Mouse (Mus musculus) heart, embryonic 13.5 days (tissue): ENCODE data around the gene Serpina3b. TPM values are rescaled to one million over a fixed set of nuclear protein-coding genes. Genes with fewer than 3 reads are reported as not detected.
"Not testable (repeated sequence)": the region's sequence is repeated elsewhere in the genome, so short reads cannot be mapped to it uniquely, and the experiment has no call there.

Source experiments
- ATAC-seq: fragments of 200-750 bp; cut with Nextera tagmentation; 2 replicates; pipeline ENCODE4 v1.8.0; 2017; ENCODE audit warnings: moderate TSS enrichment; ENCODE audit not compliant: insufficient number of reproducible peaks, low FRiP score, low TSS enrichment; ENCODE audit errors: extremely low read depth
- H3K27ac ChIP-seq: fragments of 300-500 bp; sonication (generic); replicated peaks from 2 replicates; pipeline ENCODE4 v1.5.1; 2015; ENCODE audit warnings: moderate library complexity, mild to moderate bottlenecking, inconsistent platforms
- H3K27me3 ChIP-seq: fragments of 300-500 bp; sonication (generic); replicated peaks from 2 replicates; pipeline ENCODE4 v1.6.1; 2015; ENCODE audit warnings: mild to moderate bottlenecking, inconsistent platforms
- H3K36me3 ChIP-seq: fragments of 300-500 bp; sonication (generic); 2 replicates; pipeline ENCODE4 v1.6.1; 2015; ENCODE audit warnings: mild to moderate bottlenecking, inconsistent platforms
- H3K4me1 ChIP-seq: fragments of 300-500 bp; sonication (generic); 2 replicates; pipeline ENCODE4 v1.6.1; 2015; ENCODE audit warnings: inconsistent platforms
- H3K4me2 ChIP-seq: fragments of 300-500 bp; sonication (generic); 2 replicates; pipeline ENCODE4 v1.6.1; 2015; ENCODE audit warnings: inconsistent platforms, mild to moderate bottlenecking, moderate library complexity
- H3K4me3 ChIP-seq: fragments of 300-500 bp; sonication (generic); 2 replicates; pipeline ENCODE4 v1.5.1; 2015; ENCODE audit warnings: moderate library complexity, mild to moderate bottlenecking, inconsistent platforms
- H3K9ac ChIP-seq: fragments of 300-500 bp; sonication (generic); 2 replicates; pipeline ENCODE4 v1.6.1; 2015; ENCODE audit warnings: inconsistent platforms, mild to moderate bottlenecking, moderate library complexity
- H3K9me3 ChIP-seq: fragments of 300-500 bp; sonication (generic); 2 replicates; pipeline ENCODE4 v1.6.1; 2016; ENCODE audit warnings: inconsistent platforms
- WGBS: fragments of 180-500 bp; shearing (Covaris S2); methylation state at CpG from one replicate; pipeline ENCODE4 v1.1.7; 2015; ENCODE audit warnings: mixed read lengths; 5-methylcytosine and 5-hydroxymethylcytosine counted together
- polyA plus RNA-seq: library from polyadenylated mRNA; unstranded; fragments of >200 nt; fragmentation: Nextera tagmentation; extraction: Ambion mirVana; gene quantifications from 2 replicates; pipeline ENCODE4 v1.2.1, GENCODE M21; 2015

Gene Serpina3b
- polyA plus RNA-seq: 0.11 and 0.16 TPM in 2 replicates

DNA sequence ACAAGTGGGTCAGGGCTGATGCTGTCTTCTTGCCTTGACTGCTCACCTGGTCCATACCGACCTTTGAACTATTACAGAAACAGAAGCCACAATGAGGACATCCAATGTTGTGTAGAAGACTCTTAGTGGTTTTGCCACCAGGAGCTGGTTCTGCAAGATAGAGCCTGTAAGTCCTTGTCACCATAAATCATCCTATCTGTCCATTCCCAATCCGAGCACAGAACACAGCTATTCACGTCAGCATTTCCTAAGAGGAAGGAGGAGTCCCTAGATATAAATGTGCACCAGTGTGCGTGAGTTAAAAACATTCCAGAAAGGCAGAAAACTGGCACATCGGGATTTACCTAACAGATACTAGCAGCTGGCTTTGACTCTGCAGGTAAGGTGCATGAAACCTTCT, at the start of gene Serpina3b:
Gene Serpina3b (plus strand): TSS at position 301 of the 400 bp plus-strand sequence.
- Histone ChIP-seq H3K4me1 (peaks cover 33% of the 10 kb centered on the region), H3K9ac (no peak within 1 kb of the TSS), H3K27me3 (no peaks in the 10 kb centered on the region; the same call in none of the 2 replicates), H3K4me2 (no peak within 1 kb of the TSS), H3K36me3 (no peaks in the 10 kb centered on the region), H3K9me3 (no peaks in the 10 kb centered on the region), H3K27ac (no peak within 1 kb of the TSS), H3K4me3 (no peak within 1 kb of the TSS)
- WGBS: 72% methylated on average over 5 of the region's 5 CpGs
- ATAC-seq: no peak

DNA sequence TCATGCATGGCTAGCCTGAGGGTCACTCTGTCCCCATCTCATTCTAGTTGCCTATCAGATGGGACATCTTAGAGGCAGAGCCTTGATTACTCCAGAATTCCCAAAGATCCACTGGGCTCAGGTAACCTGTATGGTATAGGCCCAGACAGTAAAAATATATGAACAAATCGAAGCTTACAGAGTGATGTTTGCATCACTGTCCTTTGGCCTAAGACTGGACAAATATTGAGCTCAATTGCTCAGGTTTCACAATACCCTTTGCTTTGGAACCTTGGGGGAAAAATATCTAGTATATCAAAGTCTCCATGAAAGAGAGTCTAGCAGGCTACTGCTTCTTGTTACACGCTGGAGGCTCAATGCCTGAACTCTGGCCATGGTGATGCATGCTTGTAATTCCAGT, 37.7 kb upstream of the Serpina3b start:
- Histone ChIP-seq H3K4me1 (no peaks in the 10 kb centered on the region), H3K4me3 (no peak overlapping the region), H3K9ac (no peak overlapping the region), H3K27me3 (no peaks in the 10 kb centered on the region; the same call in 1 of the 2 replicates), H3K27ac (no peak overlapping the region), H3K4me2 (no peak overlapping the region), H3K36me3 (no peaks in the 10 kb centered on the region), H3K9me3 (0 out of 2 replicates have a peak, but pooled peaks cover 6% of the 10 kb centered on the region)
- 70% methylated on average over 2 of the region's 2 CpGs for WGBS
- no peak for ATAC-seq

DNA sequence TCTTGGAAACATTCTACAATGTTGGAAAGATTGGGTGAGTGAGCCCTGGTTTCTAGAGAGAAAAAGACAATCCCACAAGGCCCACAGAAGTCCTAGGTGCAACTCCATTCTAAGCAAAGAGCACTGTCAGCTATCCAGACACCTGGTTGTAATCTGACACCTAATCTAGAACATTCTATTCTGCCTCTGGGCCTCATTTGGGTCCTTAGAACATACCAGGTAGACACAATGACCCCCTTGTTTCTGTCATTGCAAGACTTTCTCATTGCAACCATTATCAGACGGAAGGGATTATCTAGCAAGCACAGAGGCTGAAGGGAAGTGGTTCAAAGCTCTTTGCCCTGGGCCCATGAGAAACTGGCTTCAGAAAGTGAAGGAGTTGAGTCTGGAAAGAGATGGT, 36.5 kb upstream of the Serpina3b start:
- no peak overlapping the region for H3K4me3 ChIP-seq
- no peaks in the 10 kb centered on the region for H3K36me3 ChIP-seq
- no peaks in the 10 kb centered on the region for H3K4me1 ChIP-seq
- no peak for ATAC-seq
- H3K27me3 ChIP-seq: no peaks in the 10 kb centered on the region
- 72% methylated on average over 1 of the region's 1 CpGs for WGBS
- H3K4me2 ChIP-seq: no peak overlapping the region
- no peak overlapping the region for H3K9ac ChIP-seq
- H3K27ac ChIP-seq: no peak overlapping the region
- 0 out of 2 replicates have a peak, but pooled peaks cover 6% of the 10 kb centered on the region for H3K9me3 ChIP-seq

DNA sequence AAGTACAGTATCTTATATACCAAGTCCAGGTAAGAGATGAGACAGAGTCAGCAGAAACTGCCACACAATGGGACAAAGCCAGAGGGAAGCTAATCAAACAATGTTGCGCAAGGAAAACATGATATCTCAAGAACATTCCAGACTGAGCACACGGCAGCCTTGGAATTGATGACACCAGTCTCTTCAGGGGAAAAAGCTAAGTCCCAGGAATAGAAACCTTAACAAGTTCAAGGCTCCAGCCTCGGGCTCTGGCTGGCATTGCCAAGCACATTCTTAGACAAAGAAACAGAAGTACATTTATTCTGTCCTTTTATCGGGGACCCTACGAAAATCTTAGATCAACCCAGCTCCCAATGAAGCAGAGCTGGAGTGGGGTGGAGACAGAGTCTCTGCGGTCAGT, 27.0 kb upstream of the Serpina3b start, which contains the start of gene Serpina5:
Gene Serpina5 (plus strand): TSS at position 346 of the 400 bp plus-strand sequence.
- Histone ChIP-seq H3K4me2 (no peak within 1 kb of the TSS), H3K27me3 (no peaks in the 10 kb centered on the region; the same call in 1 of the 2 replicates), H3K9ac (no peak within 1 kb of the TSS), H3K4me1 (no peaks in the 10 kb centered on the region), H3K36me3 (no peaks in the 10 kb centered on the region), H3K9me3 (no peaks in the 10 kb centered on the region), H3K4me3 (no peak within 1 kb of the TSS), H3K27ac (no peak within 1 kb of the TSS)
- WGBS: 74% methylated on average over 6 of the region's 6 CpGs
- ATAC-seq: no peak

DNA sequence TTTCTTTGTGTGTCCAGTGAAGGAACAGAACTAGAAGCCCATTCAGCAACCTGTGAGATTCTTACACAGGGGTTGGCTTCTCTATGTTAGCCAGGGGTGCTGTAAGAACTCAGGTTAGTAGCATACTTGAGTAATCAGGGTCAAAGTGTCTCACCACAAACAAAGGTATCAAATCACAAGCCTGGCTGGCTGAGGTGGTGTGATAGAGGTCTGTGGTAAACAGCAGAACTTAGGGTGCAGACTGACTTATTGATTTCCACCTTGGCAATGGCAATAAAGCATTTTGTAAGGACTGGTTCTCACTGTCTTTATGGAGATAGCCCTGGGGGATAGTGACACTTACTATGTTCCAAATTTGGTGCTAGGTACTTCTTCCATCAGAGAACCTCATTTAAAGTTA, 21.9 kb upstream of the Serpina3b start:
- H3K36me3 ChIP-seq: no peaks in the 10 kb centered on the region
- no peak overlapping the region for H3K27ac ChIP-seq
- no peaks in the 10 kb centered on the region for H3K9me3 ChIP-seq
- H3K4me1 ChIP-seq: no peaks in the 10 kb centered on the region
- no peak overlapping the region for H3K4me3 ChIP-seq
- ATAC-seq: no peak
- H3K4me2 ChIP-seq: no peak overlapping the region
- H3K27me3 ChIP-seq: no peaks in the 10 kb centered on the region; the same call in 1 of the 2 replicates
- no peak overlapping the region for H3K9ac ChIP-seq

DNA sequence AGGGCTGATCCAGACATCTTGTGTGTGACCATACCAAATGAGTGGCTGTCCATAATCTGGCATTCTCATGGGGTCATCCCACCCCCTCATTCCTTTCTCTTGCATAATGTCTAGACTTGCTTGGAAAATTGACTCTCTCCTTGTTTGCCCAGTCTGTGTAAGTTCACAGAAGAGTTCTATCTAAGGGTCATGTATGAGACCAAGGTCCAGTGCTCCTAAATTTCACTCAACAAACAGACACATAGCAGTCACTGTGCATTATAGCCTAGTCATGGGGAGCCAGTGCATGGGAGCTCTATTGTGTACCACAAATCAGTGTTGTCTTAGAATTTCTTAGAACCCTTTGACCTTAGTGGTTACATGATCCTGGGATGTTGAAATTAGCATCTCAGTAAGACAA, 20.9 kb upstream of the Serpina3b start:
- H3K27ac ChIP-seq: no peak overlapping the region
- H3K9ac ChIP-seq: no peak overlapping the region
- H3K4me3 ChIP-seq: no peak overlapping the region
- H3K4me2 ChIP-seq: no peak overlapping the region
- H3K36me3 ChIP-seq: no peaks in the 10 kb centered on the region
- ATAC-seq: no peak
- no peaks in the 10 kb centered on the region for H3K4me1 ChIP-seq
- H3K27me3 ChIP-seq: no peaks in the 10 kb centered on the region; the same call in 1 of the 2 replicates
- no peaks in the 10 kb centered on the region for H3K9me3 ChIP-seq

DNA sequence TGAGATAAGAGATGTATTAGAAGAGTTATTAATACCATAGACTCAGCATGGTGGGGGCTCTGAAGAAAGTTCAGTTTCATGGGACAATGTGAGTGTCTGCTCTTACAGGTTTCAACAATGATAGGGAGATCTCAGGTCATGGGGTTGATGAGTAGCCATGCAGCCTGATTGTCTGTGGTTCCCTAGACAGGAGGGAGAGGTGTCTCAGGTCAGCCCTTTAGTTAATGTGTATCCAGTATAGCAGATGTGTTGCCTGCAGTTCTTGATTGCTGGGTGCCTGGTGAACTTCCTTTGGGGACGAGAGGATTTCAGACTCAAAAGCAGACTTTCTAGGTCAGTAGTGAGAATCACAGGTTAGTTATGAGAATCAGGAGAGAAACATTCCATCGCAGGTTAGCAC, 19.3 kb upstream of the Serpina3b start:
- Histone ChIP-seq H3K9ac (no peak overlapping the region), H3K27me3 (no peaks in the 10 kb centered on the region; the same call in 1 of the 2 replicates), H3K4me3 (no peak overlapping the region), H3K4me2 (no peak overlapping the region), H3K27ac (no peak overlapping the region), H3K9me3 (no peaks in the 10 kb centered on the region), H3K4me1 (no peaks in the 10 kb centered on the region), H3K36me3 (no peaks in the 10 kb centered on the region)
- no peak for ATAC-seq
- 74% methylated on average over 2 of the region's 2 CpGs for WGBS

DNA sequence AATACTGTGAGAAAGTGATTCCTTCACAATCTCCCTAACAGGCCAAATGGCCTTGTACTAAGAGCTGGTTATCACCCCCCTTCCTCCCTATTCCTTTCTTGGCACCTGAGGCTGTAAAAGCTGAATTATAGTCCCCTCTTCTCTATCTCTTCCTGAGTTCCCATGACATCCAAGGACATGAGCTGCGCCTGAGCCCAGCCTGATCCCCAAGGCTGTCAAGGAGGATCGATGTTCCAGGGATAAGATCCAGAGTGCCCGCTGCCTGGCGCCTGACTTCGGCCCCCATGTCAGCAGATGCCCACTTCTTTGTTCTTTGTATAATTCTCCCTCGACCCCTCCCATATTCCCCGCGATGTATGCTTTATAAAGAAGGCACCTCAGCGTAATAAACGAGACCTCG, 15.5 kb upstream of the Serpina3b start, which contains the start of gene Serpina3a:
Gene Serpina3a (plus strand): TSS at position 392 of the 400 bp plus-strand sequence.
- H3K4me3 ChIP-seq, H3K9ac ChIP-seq, H3K27ac ChIP-seq, H3K9me3 ChIP-seq, H3K36me3 ChIP-seq, H3K4me2 ChIP-seq, H3K27me3 ChIP-seq, H3K4me1 ChIP-seq, ATAC-seq: not testable (repeated sequence)
- 84% methylated on average over 11 of the region's 11 CpGs for WGBS

DNA sequence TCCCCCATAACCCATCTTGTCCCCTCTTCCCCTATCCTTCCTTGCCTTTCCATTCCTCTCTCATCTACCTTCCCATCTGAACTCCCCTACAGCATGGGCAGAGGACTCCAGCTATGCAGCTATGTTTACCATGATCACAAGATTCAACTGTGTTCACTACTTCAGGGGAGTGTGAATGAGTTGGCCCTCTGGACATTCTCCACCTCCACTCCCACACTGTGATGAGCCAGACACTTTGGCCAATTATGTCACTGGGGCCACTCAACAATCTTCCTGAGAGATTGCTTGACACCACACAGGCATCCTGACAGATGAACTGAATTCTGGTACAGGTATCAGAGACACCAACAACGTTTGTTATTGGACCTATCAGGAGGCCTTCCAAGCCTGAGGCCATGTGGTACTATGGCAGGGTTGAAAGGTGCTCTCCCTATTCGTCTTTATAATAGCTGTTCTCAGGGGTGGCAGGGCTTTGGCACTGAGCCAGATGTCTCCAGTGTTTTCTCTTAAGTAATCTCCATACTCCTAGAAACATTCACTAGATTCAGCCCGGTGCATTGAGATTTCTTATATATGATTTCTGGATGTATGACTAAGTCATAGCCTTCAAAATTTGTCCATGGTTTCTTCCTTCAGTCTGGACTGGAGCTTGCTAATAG, 12.7 kb upstream of the Serpina3b start:
- Histone ChIP-seq H3K9ac (no peak overlapping the region), H3K4me1 (no peaks in the 10 kb centered on the region), H3K9me3 (no peaks in the 10 kb centered on the region), H3K36me3 (no peaks in the 10 kb centered on the region), H3K27ac (no peak overlapping the region), H3K4me2 (no peak overlapping the region), H3K27me3 (no peaks in the 10 kb centered on the region; the same call in 1 of the 2 replicates), H3K4me3 (no peak overlapping the region)
- ATAC-seq: no peak
- 41% methylated on average over 3 of the region's 3 CpGs for WGBS

DNA sequence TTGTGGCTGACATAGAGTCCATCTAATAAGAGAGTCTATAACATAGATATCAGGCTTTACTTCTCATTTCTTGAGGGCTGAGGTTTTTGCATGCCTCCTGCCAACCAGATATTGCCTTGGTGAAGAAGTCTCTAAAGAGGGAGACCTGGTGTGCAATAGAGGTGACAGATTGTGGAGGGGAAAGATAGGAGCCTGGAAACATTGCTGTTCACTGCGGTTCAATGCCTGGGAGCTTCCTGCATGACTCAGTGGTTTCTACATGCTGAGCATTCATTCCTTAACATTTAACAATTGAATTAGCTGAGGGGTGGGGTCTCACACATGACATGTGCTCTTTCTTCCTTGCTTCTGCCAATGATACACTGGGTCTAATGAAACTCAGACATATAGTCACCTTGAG, 4.7 kb upstream of the Serpina3b start:
- 65% methylated on average over 1 of the region's 1 CpGs for WGBS
- H3K27me3 ChIP-seq: no peaks in the 10 kb centered on the region; the same call in none of the 2 replicates
- H3K36me3 ChIP-seq: no peaks in the 10 kb centered on the region
- peaks cover 22% of the 10 kb centered on the region for H3K4me1 ChIP-seq
- no peak overlapping the region for H3K27ac ChIP-seq
- no peak overlapping the region for H3K9ac ChIP-seq
- no peaks in the 10 kb centered on the region for H3K9me3 ChIP-seq
- no peak for ATAC-seq
- H3K4me2 ChIP-seq: no peak overlapping the region
- no peak overlapping the region for H3K4me3 ChIP-seq

DNA sequence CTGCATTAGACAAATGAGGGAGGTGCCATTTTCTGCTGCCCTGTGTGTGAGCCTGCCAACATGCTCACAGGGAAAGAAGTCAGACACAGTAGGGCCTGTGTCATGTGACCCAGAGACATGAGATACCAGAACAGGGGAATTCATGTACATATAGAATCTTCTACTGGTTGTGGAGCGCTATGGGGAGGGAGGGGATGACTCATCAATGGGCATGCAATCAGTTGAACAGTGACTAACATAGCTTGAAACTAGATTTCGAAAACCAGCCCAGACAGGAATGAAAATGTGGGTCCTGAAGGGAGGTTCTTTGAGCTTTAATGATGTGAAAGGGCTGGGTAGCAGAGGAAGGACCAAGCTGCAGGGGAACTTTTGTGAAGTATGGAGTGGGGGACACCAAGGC, 3.8 kb upstream of the Serpina3b start:
- Histone ChIP-seq H3K4me2 (no peak overlapping the region), H3K36me3 (no peaks in the 10 kb centered on the region), H3K27ac (no peak overlapping the region), H3K27me3 (no peaks in the 10 kb centered on the region; the same call in none of the 2 replicates), H3K4me3 (no peak overlapping the region), H3K9ac (no peak overlapping the region), H3K9me3 (no peaks in the 10 kb centered on the region), H3K4me1 (peaks cover 22% of the 10 kb centered on the region)
- ATAC-seq: no peak
- WGBS: 67% methylated on average over 2 of the region's 2 CpGs

DNA sequence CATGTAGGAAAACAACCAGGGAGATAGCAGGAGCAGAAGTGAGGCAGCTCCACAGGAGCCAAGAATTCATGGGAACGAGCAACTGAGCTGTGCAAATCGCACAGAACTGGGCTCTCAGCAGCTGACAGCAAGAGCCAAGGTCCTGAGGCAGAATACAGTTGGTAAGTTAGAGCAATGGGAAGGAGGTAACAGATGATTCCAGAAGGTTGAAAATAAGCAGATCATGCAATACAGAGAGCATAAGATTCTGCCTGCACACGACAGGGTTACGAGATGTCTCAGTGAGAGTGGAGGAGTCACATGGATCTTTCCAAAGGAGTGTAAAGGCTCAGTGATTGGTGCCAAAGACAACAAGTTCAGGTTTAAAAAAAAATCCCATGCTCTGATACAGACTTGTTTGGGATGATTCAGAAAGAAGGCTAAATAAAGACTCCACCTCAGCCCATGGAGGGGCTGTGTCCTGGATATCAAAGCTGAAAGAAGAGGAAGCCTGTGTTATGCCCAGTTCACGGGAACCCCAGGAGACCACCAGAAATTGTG, 2.7 kb upstream of the Serpina3b start:
- H3K4me2 ChIP-seq: no peak overlapping the region
- H3K4me3 ChIP-seq: no peak overlapping the region
- H3K9ac ChIP-seq: no peak overlapping the region
- WGBS: 54% methylated on average over 5 of the region's 5 CpGs
- no peaks in the 10 kb centered on the region for H3K9me3 ChIP-seq
- peaks cover 22% of the 10 kb centered on the region for H3K4me1 ChIP-seq
- no peaks in the 10 kb centered on the region; the same call in none of the 2 replicates for H3K27me3 ChIP-seq
- H3K36me3 ChIP-seq: no peaks in the 10 kb centered on the region
- no peak for ATAC-seq
- no peak overlapping the region; the same call in 1 of the 2 replicates for H3K27ac ChIP-seq
